Mouse (Mus musculus): ENCODE measurements around the gene Stambp.
"Not testable (repeated sequence)": the region's sequence is repeated elsewhere in the genome, so short reads cannot be mapped to it uniquely, and the experiment has no call there.

Gene Stambp

GRCm38 (mm10) chr6:83572671-83573070 is at the start of gene Stambp:
Gene Stambp, minus strand, starts transcription at chr6:83572729.
- DNase-seq (ENCODE audit: low spot score) = no peak

- no peak for DNase-seq (ENCODE audit: low spot score)
Observed at GRCm38 (mm10) chr6:83619955-83620354, 47.4 kb upstream of the Stambp start.

GRCm38 (mm10) chr6:83617581-83618335 is 45.2 kb upstream of the Stambp start:
- DNase-seq (ENCODE audit: low spot score) = no peak

DNA sequence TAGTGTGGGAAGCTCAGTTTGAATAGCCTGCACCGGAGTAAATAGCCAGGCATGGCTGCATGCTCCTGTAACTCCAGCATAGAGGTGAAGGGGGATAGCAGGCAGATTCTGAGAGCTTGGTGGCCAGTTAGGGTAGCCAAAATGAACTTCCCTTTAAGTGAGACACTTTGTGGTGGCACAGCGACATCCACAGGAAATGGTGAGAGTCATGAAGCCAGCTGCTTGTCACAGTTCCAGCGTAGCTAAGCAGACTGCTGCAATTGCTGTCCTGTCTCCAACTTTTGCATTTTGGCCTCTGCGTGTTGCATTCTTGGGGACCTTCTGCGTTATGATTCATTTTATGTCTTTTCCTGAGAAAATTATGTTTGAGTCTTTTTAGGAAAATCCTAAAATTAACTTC is 44.0 kb upstream of the Stambp start:
- no peak for DNase-seq (ENCODE audit: low spot score)

DNA sequence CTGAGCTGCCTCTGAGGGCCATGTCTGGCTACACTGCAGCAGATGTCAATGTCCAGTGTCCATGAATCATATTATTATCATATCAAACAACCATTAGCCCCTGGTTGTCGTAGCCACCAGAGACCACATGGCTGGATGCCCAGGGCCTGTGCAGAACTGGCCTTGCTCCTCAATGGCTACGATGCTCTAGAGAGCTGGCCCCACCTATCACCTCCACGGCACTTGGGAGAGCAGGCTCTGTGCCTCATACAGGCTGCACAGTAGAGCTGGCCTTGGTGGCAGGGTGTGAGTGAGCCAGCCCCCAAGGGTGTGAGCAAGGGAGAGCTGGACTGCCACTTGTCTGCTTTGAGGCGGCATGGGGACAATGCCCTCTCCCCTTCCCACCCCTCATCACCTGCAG is 41.9 kb upstream of the Stambp start:
- DNase-seq (ENCODE audit: low spot score) = no peak

DNA sequence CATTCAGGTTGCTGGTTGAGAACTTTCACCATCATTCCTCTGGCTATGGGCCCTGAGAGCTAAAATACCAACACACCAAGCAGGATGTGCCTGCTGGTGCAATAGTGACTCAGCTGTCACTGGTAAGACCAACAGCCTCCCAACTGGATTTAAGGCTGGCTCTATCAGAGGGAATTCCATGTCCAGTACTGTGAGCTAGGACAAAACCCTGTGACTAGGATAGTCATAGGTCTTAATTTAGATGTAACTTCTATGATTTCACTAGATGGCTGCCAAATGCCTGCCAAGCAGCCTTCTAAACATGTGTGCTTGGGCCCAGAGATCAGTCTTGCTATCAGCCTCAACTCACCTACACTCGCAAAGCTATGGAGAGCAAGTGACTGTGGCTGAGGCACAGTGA is 40.4 kb upstream of the Stambp start:
- no peak for DNase-seq (ENCODE audit: low spot score)

DNA sequence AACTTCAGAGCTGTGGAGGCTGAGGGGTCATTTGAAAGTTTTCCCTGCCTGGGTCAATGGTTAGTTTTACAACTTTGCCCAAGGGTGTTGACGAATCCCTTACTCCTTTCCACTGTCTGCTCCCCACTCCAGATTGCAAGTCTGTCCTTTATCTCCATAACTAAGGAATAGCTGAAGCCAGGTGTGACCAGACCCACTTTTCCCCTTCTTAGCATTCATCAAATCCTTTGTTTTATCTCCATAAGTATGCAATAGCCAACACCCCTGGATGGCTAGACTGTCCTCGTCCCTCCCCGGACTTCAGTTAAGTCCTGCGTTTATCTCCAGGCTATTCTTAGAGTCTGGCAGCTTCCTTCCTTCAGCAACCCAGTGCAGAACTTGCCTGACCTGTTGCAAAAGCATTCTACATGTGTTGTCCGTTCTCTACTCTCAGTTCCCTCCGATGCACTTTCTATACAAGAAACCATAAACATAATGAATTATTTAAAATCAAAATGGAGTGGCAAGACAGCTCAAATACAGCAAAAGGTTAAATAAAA is 27.2 kb upstream of the Stambp start:
- DNase-seq (ENCODE audit: low spot score) = no peak

GRCm38 (mm10) chr6:83599060-83599550 is 26.6 kb upstream of the Stambp start:
- no peak for DNase-seq (ENCODE audit: low spot score)

DNA sequence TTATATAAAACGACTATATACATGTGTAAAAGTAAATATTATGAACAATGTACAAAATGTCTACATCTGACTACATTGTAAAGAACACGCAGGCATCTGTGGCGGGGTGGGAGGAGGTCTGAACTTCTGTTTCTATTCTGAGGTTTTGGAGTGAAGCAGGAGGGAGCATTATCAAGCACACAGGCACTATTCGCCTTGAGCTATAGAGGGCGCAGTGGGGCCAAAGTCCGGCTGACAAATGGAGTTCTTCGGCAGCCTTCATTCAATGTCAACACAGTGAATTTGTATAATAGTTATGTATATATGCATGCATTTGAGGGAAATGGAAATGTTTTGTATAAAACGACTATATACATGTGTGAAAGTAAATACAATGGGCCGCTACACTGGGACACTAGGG is 26.1 kb upstream of the Stambp start:
- DNase-seq (ENCODE audit: low spot score) = peak; percentile 5

- no peak for DNase-seq (ENCODE audit: low spot score)
Observed at GRCm38 (mm10) chr6:83597988-83598387, 25.5 kb upstream of the Stambp start.

DNA sequence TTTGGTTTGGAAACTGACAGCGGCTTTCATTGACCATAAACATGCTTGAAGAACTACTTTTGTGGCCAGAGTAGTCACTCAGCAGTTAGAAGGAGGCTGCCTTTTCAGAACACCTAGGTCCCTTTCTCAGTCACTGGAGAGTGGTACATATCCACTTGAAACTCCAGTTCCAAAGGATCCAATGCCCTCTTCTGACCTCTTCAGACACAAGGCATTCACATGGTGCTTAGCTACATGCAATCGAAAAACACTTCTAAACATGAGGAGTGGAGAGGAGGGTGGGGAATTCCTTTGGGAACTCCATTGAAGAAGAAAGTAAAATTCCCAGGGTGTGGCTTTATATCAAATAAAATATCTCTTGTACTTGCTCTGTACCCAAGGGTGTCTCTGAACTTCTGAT is 22.5 kb upstream of the Stambp start:
- no peak for DNase-seq (ENCODE audit: low spot score)

- no peak for DNase-seq (ENCODE audit: low spot score)
Observed at GRCm38 (mm10) chr6:83593896-83594295, 21.4 kb upstream of the Stambp start.

GRCm38 (mm10) chr6:83592051-83592450 is 19.5 kb upstream of the Stambp start:
- DNase-seq (ENCODE audit: low spot score) = no peak

DNA sequence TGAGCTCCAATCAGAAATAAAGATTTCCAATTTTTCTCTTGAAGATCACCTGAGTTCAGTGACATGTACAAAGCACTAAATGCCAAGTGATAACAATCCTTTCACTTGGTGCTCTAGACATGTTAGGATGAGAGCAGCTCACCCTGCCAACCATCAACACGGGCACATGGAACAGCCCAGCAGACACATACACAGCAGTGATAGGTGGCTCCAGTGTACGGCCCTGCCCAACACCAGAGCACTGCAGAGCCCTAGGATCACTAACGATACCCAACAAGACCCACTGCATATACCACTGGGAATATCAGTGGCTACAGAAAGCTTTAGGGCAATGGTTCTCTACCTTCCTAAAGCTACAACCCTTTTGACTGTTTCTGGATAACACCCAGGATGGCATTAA is 17.8 kb upstream of the Stambp start:
- DNase-seq (ENCODE audit: low spot score) = no peak

DNA sequence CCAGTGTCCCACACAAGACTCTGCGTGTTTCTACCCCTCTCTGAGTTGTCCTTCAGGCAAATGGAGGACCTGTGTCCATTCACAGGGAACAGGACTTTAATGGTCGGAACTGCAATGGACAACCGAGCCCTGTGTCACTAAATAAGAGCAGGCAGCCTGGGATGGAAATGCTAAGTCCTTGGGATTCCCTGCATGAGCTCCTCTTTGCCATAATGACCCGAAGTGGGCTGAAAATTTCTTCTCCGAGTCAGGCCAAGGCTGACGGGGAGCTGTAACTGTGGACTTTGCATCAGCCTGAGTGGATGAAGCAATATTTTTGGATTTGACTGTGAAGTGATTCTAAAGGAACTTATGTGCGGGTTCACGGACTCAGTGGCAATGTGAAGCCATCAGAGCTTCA is 14.7 kb upstream of the Stambp start:
- DNase-seq (ENCODE audit: low spot score) = not testable (repeated sequence)

- not testable (repeated sequence) for DNase-seq (ENCODE audit: low spot score)
Observed at GRCm38 (mm10) chr6:83585328-83585727, 12.8 kb upstream of the Stambp start.

GRCm38 (mm10) chr6:83583591-83583990 is 11.1 kb upstream of the Stambp start:
- DNase-seq (ENCODE audit: low spot score) = no peak

DNA sequence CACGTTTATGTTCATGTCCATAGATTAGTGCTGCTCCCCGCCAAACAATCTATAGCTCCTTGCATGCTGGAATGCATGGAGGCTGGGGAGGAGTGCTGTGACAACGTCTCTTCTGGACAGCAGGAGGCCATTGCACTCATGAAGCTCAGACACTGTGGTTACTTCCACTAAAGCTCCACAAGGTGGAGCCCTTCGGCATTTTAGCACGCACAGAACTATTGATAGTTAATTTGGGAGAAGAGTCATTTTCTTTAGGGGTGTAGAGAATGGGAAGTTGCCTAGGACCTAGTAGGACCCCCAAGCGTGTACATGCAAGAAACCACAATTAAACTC is 10.4 kb upstream of the Stambp start:
- peak; percentile 4 for DNase-seq (ENCODE audit: low spot score)

DNA sequence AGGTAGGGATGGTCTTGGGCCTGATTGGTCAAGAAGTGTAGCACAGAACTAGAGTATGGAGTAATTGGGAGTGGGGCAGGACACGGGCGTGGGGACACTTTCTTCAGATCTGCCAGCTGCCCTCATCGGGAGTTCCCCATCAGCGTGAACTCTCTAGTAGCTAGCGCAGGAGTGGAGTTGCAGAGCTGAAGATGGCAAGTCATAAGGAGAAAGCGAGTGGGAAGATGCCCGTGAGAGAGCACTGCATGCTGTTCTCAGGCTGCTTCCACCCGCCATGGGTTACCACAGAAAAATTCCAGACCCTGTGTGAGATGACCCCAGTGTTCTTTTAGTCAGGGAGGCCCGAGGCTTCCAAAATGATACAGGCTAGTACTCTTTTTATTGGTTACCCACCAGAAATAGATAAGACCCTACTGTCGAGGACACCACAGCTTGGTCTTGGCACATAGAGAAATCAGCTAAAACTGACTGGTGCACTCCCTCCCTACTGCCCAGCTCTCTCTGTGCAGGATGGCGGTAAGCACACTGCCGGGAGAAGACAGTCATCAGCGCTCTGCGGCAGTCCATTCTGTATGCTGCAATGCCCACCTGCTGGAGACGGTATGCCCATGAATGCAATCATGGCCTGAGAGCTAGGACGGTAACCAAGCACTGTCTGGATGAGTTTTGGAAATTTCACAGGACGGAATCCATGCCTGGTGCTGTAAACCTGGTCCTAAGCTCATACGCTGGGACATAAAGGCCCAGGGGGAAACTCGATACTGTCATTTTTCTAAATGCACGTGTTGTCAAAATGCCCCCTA is 9.8 kb upstream of the Stambp start:
- no peak for DNase-seq (ENCODE audit: low spot score)

DNA sequence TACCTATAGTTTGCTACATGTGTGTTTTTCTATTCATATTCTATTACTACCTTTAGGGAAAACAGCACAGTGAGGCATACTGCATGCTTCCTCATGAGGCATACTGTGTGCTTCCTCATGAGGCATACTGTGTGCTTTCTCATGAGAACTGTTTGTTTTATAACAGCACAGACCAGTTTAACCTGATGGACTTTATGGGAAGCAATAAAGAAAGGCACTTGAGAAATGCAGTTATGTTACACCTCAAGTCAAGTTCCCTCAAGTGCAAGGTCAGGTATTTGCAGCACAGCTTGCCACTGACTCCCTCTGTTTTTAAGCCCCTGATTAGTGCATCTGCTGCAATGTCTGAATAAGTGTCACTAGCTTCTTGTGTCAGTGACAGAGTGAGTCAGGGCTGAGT is 5.0 kb upstream of the Stambp start:
- DNase-seq (ENCODE audit: low spot score) = no peak

DNA sequence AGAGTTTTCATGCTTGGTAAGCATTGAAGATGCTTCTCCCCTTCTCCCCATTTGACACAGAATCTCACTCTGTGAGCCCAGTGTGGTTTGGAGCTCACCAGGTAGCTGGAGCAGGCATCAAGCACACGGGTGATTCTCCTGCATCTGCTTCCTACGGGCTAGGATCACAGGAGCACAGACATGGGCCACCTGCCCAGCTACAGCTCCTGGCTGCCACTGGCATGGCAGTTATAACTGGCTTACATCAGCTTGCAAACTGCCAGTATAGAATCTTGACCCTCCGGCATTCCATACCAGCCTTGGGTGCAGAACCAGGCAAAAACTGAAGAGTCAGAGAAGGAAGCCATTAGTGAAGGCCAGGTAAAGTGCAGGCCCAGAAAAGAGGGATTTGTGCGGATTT is 3.1 kb upstream of the Stambp start:
- DNase-seq (ENCODE audit: low spot score) = no peak

DNA sequence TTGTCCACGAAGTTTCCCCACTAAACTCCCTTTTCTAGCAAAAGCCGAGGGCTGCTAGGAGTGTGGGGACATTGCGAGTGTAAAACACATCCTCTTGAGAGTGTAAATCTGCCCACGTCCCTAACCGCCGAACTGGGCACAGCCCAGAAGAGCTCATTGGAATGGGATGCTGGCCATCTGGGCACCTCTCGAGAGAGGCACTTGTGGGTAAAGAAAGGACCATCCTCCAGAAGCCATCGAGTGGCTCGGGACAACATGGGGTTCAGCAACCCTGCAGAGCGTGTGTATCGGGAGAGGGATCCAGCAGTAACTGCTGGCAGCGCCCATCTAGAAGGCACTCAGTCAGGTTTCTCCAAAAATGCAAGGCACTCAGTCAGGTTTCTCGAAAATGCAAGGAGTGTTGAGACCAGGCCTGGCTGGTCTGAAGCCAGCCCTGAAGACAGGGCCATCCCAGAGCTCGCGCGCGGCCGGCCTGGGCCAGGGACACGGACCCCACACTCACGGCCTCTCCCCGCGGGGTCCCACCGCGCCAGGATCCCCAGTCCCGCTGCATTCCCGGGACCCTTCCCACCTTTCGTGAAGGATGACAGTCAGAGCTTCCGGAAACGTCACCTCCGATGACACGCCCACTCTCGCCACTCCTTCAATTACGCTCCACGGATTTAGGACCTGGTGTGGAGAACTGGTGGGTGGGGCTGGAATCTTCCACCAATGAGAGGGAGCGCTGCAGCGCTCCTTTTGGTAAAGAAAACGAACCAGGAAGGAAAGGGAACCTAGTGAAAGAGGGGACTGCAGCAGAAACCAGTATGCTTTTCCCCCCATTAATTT is 475 bp downstream of the Stambp start:
- DNase-seq (ENCODE audit: low spot score) = peak; percentile 70
